Mouse (Mus musculus) T-helper 17 cell (primary cell): Measurements from ENCODE around the gene Gm17359.

Experiments used
- in situ Hi-C, 2 experiments: fragments of 300-600 bp; cut with MboI, MseI; formaldehyde crosslinking; loops; 1 replicate in 1 of 2; 2 replicates in 1 of 2; pipeline ENCODE4 v1.15.1; 2025; ENCODE audit warnings: high pct_unique_total_duplicates in 2 of 2

The Gm17359 gene

DNA sequence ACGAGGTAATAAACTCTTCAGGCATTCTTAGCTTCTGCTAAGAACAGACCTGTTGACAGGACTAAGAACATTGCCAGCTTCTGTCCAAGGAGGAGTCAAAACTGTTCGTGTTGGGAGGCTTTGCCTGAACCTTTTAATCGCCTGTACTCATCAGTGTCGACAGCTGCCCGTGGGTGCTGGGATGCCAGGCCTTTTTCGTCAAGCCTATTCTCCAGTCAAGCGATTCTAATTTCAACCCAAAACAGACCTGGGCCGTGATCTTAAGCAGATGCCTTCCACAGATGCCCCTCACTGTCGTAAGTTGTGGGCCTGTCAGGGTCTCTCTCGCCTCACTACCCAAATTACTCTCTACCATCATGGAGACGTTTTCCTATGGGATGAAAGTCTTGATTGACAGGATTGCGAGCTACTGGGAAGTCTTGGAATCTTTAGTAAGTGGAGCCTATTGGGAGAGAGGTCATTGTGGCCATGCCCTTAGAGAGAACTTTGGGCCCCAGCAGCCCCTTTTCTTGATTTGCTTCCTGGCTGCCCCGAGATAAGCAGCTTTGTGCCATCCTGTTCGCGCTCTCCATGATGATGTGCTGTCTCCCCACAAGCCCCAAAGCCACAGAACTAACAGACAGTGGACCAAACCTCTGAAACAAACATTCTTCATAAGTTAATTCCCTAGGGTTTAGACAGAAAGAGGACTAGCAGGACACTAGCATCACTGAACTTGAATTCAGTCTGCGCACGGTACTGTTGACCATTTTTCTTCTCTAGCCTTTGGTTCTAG lies 6.7 kb downstream of the Gm17359 start:
- in situ Hi-C loops = no loop called here

GRCm38 (mm10) chr3:79349311-79349710 lies 12.8 kb downstream of the Gm17359 start:
- in situ Hi-C loops = no loop called here

DNA sequence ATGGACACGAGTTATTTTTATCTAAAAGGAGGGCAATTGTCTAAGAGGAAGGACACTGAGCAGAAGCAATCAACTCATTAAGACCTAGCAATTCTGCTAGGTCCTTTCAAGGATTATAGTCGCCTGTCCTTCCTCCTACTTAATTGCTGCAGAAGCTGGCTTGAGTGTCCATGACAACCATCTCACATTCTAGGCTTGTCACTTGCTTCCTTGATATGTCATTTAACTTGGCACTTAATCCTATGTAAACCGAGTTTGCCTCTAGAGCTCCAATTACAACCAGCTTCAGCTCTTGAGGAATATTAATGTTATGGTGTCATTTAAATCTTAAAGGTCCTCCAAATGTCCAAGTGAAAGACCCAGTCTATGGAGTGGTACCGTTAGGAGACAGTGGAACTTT lies 22.3 kb downstream of the Gm17359 start:
- in situ Hi-C loops = no loop called here

DNA sequence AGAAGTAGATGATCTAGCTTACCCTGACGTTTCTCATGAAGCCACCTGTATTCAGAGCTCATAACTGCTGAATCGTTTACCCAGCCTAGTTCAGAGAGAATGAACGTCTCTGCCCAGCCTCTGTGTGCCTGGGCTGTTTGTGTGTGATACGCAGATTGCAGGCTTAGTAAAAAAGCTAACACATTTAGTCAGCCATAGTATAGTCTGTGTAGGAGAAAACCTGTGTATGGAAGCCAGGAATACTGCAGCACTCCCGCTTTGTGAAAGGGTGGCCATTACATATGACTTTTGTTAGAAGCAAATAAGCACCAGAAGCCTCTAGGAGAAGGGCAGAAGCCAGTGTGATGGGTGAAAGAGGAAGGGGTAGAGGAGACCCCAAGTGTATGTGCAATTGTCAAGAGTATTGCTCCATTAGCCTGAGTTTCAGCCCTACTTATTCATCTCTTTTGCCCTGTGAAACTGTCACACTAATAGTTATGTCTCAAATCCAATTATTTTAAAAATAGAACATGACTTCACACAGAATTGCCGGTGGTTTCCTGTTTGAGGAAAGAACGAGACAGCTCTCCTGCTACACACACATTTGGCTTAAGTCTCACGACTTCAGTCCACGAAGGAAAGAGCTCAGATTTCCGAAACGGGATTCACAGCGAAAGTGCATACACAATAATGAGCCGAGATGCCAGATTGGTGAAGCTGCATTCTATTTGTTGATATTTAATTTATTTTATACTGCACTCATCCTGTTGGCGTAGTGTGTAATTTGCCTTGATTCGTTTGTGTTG lies 24.0 kb downstream of the Gm17359 start:
- in situ Hi-C loops = loop anchor here in 1 of 2 experiments (10.0 kb wide), 1 partner anchor 64 kb away; no protein-coding TSS in a partner anchor

DNA sequence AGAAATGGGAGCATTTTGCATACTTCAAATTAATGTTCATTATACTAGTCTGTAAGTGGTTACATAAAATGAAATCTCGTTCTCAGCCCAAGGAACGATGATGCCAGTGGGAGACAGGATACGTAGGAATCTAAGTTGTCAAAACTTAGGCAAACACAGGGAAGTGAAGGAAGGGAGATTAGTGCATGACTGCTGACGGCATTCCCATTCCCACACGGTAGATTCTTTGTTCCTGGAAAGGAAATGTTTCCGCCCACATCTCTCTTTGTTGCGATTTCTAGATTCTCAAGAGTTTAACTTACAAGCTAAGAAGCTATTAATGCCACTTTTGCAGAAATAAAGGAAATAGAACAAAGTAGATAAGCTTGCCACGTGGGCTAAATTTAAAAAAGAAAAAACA lies 29.6 kb downstream of the Gm17359 start:
- in situ Hi-C loops = loop anchor here in 1 of 2 experiments (10.0 kb wide), 1 partner anchor 59 kb away; no protein-coding TSS in a partner anchor

DNA sequence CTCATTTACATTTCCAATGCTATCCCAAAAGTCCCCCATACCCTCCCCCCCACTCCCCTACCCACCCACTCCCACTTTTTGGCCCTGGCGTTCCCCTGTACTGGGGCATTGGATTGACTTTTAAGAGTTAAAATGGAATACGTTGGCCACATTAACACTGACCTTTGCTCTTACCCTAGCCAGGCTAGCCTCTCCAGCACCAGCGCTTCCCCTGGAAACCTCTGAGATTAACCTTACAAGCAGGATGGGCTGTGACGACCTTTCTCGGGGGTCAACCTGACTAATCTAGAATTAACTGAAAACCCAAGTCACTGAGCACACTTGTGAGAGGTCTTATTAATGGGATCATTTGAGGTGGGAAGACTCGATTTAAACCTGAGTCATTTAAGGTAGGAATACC lies 31.8 kb downstream of the Gm17359 start:
- in situ Hi-C loops = loop anchor here in 1 of 2 experiments (10.0 kb wide), 1 partner anchor 56 kb away; no protein-coding TSS in a partner anchor

- in situ Hi-C loops = no loop called here
Measured at GRCm38 (mm10) chr3:79370385-79370929, 34.0 kb downstream of the Gm17359 start.

DNA sequence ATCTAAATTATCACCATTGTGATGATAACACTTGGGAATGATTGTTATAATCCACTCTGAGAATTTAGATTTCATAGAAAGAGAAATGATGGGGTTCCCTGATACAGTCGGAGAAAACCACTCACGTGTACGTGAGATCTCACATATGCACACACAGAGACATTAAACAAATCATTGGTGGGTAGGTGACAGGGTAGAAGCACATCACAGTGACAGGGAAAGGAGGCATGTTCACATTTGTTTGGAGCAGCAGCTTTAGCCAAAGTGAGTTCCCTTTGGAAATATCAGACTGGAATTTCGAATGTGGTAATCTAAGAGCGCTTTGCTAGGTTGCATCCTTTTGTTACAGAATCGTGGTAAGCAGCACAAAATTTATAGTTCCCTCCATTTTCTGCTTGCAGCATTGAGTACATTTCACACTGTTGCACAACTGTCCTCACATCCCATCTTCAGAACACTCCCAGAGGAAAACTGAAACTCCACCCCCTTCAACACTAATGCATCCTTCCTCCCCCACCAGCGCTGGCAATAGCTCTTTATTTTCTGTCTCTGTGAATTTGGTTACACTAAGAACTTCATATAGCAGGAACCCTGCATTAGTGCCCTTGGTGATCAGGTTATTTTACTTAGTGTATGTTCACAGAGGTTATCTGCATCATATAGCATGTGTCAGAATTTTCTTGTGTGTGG lies 35.2 kb downstream of the Gm17359 start:
- in situ Hi-C loops = no loop called here

DNA sequence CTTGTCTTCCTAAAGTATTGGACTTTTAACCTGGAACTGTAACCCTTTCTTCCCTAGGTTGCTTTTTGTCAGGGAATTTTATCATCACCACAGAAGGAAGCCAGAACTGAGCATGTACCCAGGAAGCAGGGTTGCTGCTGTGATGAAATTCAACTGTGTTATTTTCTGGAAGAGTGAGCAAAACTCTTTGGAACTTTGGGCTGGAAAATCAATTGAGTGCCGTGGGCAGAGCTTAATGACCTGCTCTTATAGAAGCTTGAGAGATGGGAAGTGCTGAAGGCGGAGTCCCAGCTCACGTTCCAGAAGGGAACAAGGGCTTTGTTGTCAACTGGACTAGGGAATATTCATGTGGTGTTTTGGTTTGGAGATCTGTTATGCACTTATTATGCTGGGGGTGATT lies 37.5 kb downstream of the Gm17359 start:
- in situ Hi-C loops = no loop called here

DNA sequence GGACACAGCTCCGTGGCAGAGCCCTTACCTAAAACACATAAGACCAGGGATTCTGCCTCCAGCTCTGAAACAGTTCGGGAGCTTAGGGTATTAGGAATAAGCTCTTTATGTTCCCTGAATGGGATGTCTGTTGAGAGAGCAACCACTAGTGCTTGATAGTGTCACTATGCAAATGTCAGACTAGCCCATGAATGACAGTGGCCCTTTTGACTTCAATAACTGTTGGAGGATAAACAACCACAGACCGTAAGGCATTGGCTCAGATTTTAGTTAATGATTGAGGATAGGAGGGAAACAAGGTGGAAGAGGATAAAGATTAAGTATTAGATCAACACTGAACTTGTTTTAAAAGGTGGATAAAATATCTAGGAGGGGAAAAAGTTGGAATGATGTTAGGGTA lies 41.6 kb downstream of the Gm17359 start:
- in situ Hi-C loops = no loop called here

DNA sequence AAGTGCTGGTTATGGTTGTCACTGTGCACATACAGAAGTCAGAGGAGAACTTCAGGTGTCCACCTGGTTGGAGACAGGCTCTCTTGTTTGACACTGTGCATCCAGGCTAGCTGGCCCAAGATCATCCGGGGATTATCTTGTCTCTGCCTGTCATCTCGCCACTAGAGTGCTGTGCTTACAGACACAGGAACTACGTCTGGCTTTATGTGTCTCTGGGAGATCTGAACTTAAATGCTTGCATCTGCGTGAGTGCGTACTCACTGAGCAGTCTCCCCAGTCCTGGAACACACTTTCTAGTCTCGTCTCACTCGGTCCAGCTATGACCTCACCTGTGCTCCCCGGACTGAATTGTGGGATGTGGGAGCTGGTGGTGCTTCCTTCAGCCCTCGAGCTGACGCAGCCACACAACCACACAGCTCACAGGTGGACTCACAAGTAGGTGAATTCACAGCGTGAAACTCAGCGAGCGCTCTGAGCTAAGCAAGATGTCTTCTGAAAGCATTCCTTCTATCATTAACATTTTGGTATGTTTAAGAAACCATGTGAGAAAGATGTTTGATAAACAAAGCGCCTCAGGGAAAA lies 42.9 kb downstream of the Gm17359 start:
- in situ Hi-C loops = no loop called here

DNA sequence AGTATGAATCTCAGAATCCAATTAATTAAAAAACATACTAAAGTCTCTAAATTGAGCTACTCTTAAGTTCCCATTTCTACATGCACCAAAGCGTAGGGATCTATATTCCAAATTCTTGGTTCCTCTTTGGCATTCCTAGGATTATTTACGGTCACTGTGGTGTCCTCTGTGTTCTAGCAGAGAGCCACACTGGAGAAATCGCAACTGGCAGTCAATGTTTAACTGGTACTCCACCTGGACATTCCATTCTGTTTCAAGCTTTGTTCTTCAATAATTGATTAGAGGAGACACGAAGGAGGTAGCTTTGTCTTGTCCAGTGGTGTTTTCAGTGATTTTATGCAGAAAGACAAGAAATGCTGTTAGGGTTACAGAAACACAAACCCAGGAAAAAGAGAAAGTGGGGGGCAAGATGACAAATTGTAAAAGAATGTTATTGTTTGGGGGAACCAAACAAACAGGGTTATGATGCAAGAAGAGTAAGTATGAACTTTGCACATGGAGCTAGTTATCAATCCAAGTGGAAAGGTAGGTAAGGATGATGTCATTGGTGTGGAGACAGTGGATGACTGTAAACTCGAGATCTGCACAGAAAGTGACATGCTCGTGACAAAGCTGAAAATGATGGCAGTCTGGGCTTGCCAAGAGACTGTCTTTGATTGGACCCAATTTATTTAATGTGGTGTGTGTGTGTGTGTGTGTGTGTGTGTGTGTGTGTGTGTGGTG lies 43.6 kb downstream of the Gm17359 start:
- in situ Hi-C loops = no loop called here

GRCm38 (mm10) chr3:79381398-79381797 lies 44.9 kb downstream of the Gm17359 start:
- in situ Hi-C loops = no loop called here

- in situ Hi-C loops = no loop called here
Measured at GRCm38 (mm10) chr3:79385434-79386029, 49.1 kb downstream of the Gm17359 start.

- in situ Hi-C loops = no loop called here
Measured at GRCm38 (mm10) chr3:79389081-79389480, 52.6 kb downstream of the Gm17359 start.

- in situ Hi-C loops = no loop called here
Measured at GRCm38 (mm10) chr3:79400552-79400951, 64.1 kb downstream of the Gm17359 start.

DNA sequence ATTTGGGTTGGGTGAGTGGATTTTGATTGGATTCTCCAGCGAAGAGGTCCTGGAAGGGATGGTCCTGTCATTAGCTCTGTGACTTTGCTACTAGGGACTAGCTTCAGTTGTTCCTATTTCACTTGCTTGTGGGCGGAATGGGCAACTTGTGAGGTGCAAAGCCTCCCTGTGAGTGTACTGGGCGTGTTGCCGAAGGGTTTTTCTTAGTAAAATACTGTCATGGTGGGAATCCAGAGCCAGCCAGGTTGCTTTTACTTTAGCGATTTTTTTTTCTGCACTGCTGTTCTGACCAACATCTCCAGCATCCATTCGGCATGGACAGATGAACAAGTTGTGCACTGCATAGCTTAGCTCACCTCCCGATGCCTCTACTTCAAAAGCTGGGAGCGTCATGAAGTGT lies 65.6 kb downstream of the Gm17359 start:
- in situ Hi-C loops = no loop called here

DNA sequence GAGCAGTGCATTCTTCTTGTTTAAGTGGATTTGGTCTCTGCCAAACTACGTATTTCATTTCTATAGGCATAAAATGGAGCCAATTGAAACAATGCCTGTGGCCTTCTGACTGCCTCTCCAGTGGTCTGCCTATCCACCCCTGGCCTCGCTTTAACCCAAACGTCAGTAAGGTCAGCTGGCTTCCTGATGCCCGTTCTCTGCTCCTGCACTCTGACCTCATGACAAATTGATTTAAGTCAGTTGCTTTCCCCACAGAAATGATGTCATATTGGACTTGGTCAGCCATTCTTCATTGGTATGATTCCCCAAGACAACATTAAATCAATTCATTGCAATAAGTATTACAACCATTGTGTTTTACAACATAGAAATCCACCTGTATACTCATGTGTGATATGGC lies 72.1 kb downstream of the Gm17359 start:
- in situ Hi-C loops = no loop called here

DNA sequence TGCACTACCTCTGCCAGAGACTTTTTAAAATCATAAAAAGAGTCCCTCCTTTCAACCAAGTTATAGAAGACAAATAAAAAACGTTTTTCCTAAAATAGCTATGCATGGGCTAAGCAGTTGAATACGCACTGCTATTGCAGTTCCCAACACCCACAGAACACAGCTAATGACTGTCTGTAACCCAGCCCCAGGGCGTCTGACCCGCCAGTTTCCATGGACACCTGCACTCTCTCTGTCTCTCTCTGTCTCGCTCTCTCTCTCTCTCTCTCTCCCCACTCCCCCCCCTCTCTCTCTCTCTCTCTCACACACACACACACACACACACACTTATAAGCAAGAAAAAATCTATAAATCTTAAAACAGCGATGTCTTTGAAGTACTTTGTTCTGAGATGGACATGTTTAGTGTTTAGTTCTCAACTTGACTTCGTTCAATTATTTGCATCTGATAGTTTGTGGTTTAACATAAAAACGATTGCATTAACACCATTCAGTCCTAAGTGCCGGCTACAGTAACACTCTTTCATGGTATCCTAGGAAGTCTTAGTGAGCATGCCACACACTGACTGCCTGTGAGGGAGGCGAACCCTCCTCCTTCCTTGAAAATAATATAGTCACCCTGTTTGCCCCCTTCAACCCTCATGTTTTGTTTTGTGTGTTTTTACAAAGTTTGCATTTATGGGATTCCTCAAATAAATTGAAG lies 73.6 kb downstream of the Gm17359 start:
- in situ Hi-C loops = no loop called here

DNA sequence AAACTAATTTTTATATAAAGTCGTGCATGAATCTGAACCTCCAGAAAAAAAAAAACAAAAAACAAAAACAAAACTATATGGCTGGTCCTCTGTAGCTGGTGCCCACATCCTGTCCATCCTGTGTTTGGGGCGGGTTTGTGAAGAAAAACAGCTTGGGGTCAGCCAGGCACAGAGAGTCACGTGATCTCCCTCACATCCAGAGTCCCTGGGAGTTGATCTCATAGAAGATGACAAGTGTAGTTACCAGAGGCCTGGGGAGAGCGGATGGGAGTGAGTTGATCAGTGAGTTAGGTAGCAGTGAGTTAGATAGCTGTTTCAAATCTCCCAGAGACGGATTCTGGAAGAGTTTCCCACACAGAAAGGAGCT lies 74.2 kb downstream of the Gm17359 start:
- in situ Hi-C loops = no loop called here
